In the genomic region with DNA sequence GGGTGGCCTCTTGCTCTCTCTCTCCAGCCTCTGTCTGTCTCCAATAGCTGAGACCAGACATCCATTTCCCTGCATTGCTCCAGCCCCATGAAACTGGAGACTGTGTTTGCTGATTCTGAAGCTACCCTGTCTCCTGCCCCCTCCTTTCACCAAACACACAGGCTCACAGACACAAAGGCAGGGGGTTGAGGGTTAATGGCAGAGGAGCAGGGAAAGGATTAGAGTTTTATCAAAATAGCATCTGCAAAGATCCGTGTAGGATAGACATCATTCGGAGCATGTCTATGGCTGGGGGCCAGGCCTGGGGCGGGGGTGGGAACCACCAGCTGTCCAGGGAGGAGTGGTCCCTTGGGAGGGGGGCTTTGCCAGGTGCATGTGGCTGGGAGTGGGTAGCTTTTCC, we compare ENCODE assay signal across 13 mouse cellular contexts.
DNase-seq lines count a peak whose midpoint lies in the region; ATAC-seq and TF ChIP-seq lines count a peak whose summit lies in the region.
"Had no signal": no experiment of that assay in that cellular context is flagged by ENCODE, and none has a peak within 500 bp of the region (broad histone marks: within the 10 kb centered on the region; RNA-seq: fewer than 3 reads in every experiment).

No protein-coding gene starts in this region.

- no peak overlapping the region for H3K27ac ChIP-seq in hindbrain, embryonic 15.5 days (replicated peaks)

- ATAC-seq in cerebellum, adult (ENCODE audit: insufficient number of reproducible peaks, low FRiP score, low TSS enrichment), result 0 out of 2 replicates have a peak, but pooled peaks have one; percentile 52
- ATAC-seq in hindbrain, embryonic 15.5 days (ENCODE audit: low FRiP score, low read depth), result 0 out of 2 replicates have a peak, but pooled peaks have one; percentile 34
- ATAC-seq: lung, postnatal 0 days had no signal

- H3K4me1 ChIP-seq in hindbrain, embryonic 15.5 days (replicated peaks), result peaks cover 5% of the 10 kb centered on the region; the same call in 1 of the 2 replicates

- no peaks in the 10 kb centered on the region for H3K27me3 ChIP-seq in hindbrain, embryonic 15.5 days
- H3K27me3 ChIP-seq in myocyte (ENCODE audit: control insufficient read depth, insufficient read depth, insufficient read length), result no peaks in the 10 kb centered on the region

- H3K4me2 ChIP-seq in hindbrain, embryonic 15.5 days, result no peak overlapping the region
- H3K4me2 ChIP-seq in myocyte (ENCODE audit: low read depth), result no peak overlapping the region

- intact Hi-C loops in left cerebral cortex, postnatal 4 days (cut with DNase I), result no loop called here

- DNase-seq in cerebellum, postnatal 25 days, result no peak
- DNase-seq in left cerebral cortex, postnatal 4 days, result peak; percentile 87
- no peak for DNase-seq in left cerebral cortex, adult 8-10 months (ENCODE audit: low spot score in 2 of 2)
- no peak for DNase-seq in c-Kit-positive CD71-positive TER-119-positive erythroid progenitor cells, embryonic 14.5 days (ENCODE audit: low spot score)
- no peak for DNase-seq in urinary bladder, postnatal 4 days (ENCODE audit: low spot score in 2 of 2)
- DNase-seq: gastrocnemius, postnatal 25 days; heart, postnatal 14 days; kidney, postnatal 25 days; right cerebral cortex, adult 18-20 months had no signal

- H3ac ChIP-seq in myocyte (ENCODE audit: control insufficient read depth, insufficient read length), result no peak overlapping the region

- no peak for TF ChIP-seq POLR2A in myocyte (IDR thresholded peaks at IDR 0.05; ENCODE audit: insufficient read length, low read depth)

- H3K9me3 ChIP-seq in hindbrain, embryonic 15.5 days, result no peaks in the 10 kb centered on the region

- no peak overlapping the region for H3K9ac ChIP-seq in hindbrain, embryonic 15.5 days

- H3K36me3 ChIP-seq in hindbrain, embryonic 15.5 days, result no peaks in the 10 kb centered on the region
- H3K36me3 ChIP-seq in myocyte (ENCODE audit: control insufficient read depth, insufficient read depth), result no peaks in the 10 kb centered on the region

- H3K79me2 ChIP-seq in myocyte (ENCODE audit: control insufficient read depth, insufficient read depth), result no peaks in the 10 kb centered on the region

- H3K4me3 ChIP-seq in hindbrain, embryonic 15.5 days, result no peak overlapping the region
- no peak overlapping the region for H3K4me3 ChIP-seq in myocyte

- WGBS in hindbrain, embryonic 15.5 days, result 29% methylated on average over 3 of the region's 3 CpGs

TF ChIP-seq in myocyte, 11 proteins besides CTCF, POLR2A, EP300 and RAD21:
- TF ChIP-seq SRF (IDR thresholded peaks at IDR 0.05; ENCODE audit: control insufficient read depth, insufficient read length, low read depth) (no peak), MYOD1 (IDR thresholded peaks at IDR 0.05; ENCODE audit: control insufficient read depth in 1 of 3, insufficient read length in 2 of 3, low read depth in 2 of 3) (peak in 2 of 3 experiments; percentile 34 to 49)
